Mouse (Mus musculus) cerebellum, postnatal 10 days (tissue): ENCODE data around the gene Plet1.

Experiments used
- DNase-seq, 2 experiments: peaks; one replicate each; pipeline ENCODE4 v3.0.0; 2021; ENCODE audit warnings: mixed read lengths in 2 of 2

The Plet1 gene

GRCm38 (mm10) chr9:50496546-50496945 is 2.2 kb downstream of the Plet1 start:
- DNase-seq = no peak

- no peak for DNase-seq
Measured at GRCm38 (mm10) chr9:50497076-50497475, 2.8 kb downstream of the Plet1 start.

- DNase-seq = no peak
Measured at GRCm38 (mm10) chr9:50497536-50497935, 3.2 kb downstream of the Plet1 start.

- no peak for DNase-seq
Measured at GRCm38 (mm10) chr9:50498815-50499214, 4.5 kb downstream of the Plet1 start.

- DNase-seq = no peak
Measured at GRCm38 (mm10) chr9:50499781-50500180, 5.5 kb downstream of the Plet1 start.

- no peak for DNase-seq
Measured at GRCm38 (mm10) chr9:50500467-50500973, 6.2 kb downstream of the Plet1 start.

GRCm38 (mm10) chr9:50500974-50501501 is 6.7 kb downstream of the Plet1 start:
- peak; percentile 12 to 45 for DNase-seq

- DNase-seq = no peak
Measured at GRCm38 (mm10) chr9:50502949-50503348, 8.6 kb downstream of the Plet1 start.

GRCm38 (mm10) chr9:50505405-50505804 is 11.1 kb downstream of the Plet1 start:
- no peak for DNase-seq

GRCm38 (mm10) chr9:50507570-50507969 is 13.2 kb downstream of the Plet1 start:
- DNase-seq = peak; percentile 38 to 47

- no peak for DNase-seq
Measured at GRCm38 (mm10) chr9:50515462-50515861, 21.1 kb downstream of the Plet1 start.

- DNase-seq = peak; percentile 17 to 36
Measured at GRCm38 (mm10) chr9:50518781-50519180, 24.5 kb downstream of the Plet1 start.

- DNase-seq = no peak
Measured at GRCm38 (mm10) chr9:50520748-50521147, 26.4 kb downstream of the Plet1 start.

- DNase-seq = no peak
Measured at GRCm38 (mm10) chr9:50521562-50521961, 27.2 kb downstream of the Plet1 start.

GRCm38 (mm10) chr9:50522574-50522973 is 28.2 kb downstream of the Plet1 start:
- DNase-seq = no peak

- no peak for DNase-seq
Measured at GRCm38 (mm10) chr9:50524936-50525335, 30.6 kb downstream of the Plet1 start.

GRCm38 (mm10) chr9:50525585-50525984 is 31.3 kb downstream of the Plet1 start:
- DNase-seq = no peak

GRCm38 (mm10) chr9:50527860-50528259 is 33.5 kb downstream of the Plet1 start:
- peak in 1 of 2 experiments; percentile 11 for DNase-seq

- DNase-seq = peak; percentile 99
Measured at GRCm38 (mm10) chr9:50528293-50528892, 34.1 kb downstream of the Plet1 start, which contains the start of gene Pts. Pts (minus strand) TSS chr9:50528724.

- peak; percentile 62 to 69 for DNase-seq
Measured at GRCm38 (mm10) chr9:50530890-50531289, 36.6 kb downstream of the Plet1 start.

GRCm38 (mm10) chr9:50533328-50533727 is 39.0 kb downstream of the Plet1 start:
- no peak for DNase-seq

GRCm38 (mm10) chr9:50533791-50534190 is 39.5 kb downstream of the Plet1 start:
- DNase-seq = no peak

GRCm38 (mm10) chr9:50535930-50536329 is 41.6 kb downstream of the Plet1 start:
- peak; percentile 15 to 29 for DNase-seq

GRCm38 (mm10) chr9:50536603-50537135 is 42.3 kb downstream of the Plet1 start:
- DNase-seq = no peak
